ENCODE assay signal across 23 mouse cellular contexts in the genomic region with DNA sequence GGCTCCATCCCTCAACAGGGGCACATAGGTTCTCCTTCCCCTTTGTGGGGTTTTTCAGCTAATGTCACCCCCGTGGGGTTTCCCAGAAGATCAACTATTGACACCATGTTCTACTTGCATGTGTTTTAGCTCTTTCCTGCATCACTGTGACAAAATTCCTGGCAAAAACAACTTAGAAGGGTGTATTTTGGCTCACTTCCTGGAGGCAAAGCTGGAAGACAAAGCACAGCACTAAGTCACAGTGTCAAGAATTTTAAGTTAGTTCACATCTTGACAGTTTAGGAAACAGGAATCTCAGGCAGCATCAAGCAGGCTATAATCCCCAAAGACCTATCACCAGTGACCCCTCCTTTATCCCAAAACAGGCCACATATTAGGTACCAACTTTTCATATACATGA.
DNase-seq lines count a peak whose midpoint lies in the region; ATAC-seq and TF ChIP-seq lines count a peak whose summit lies in the region.
"Had no signal": no experiment of that assay in that cellular context is flagged by ENCODE, and none has a peak within 500 bp of the region (broad histone marks: within the 10 kb centered on the region; RNA-seq: fewer than 3 reads in every experiment).

No protein-coding gene starts in this region.

- DNase-seq in gastrocnemius, adult 2 months, result no peak
- no peak for DNase-seq in gastrocnemius, postnatal 4 days (ENCODE audit: low spot score in 2 of 2)
- DNase-seq in heart, adult 8-10 months (ENCODE audit: low spot score), result peak; percentile 28
- no peak for DNase-seq in heart, postnatal 36 days
- DNase-seq in 3T3-L1 (ENCODE audit: low read depth, low spot score), result peak; percentile 27
- DNase-seq in brain, embryonic 14.5 days (ENCODE audit: low read depth), result peak; percentile 4
- no peak for DNase-seq in forebrain, embryonic 14.5 days (ENCODE audit: low spot score)
- DNase-seq in right cerebral cortex, postnatal 14 days, result no peak
- DNase-seq: adrenal gland, adult 2 months; adrenal gland, postnatal 25 days; cerebellum, adult 11-12 months; cerebellum, adult 9-10 months; cerebellum, postnatal 25 days; gastrocnemius, postnatal 36 days; kidney, adult 18-20 months had no signal

- no peaks in the 10 kb centered on the region for H3K9me3 ChIP-seq in forebrain, embryonic 14.5 days (replicated peaks; ENCODE audit: control insufficient read depth, low read length)
- H3K9me3 ChIP-seq: embryonic facial prominence, embryonic 12.5 days; forebrain, embryonic 13.5 days; hindbrain, embryonic 10.5 days; intestine, embryonic 15.5 days had no signal

- H3K4me2 ChIP-seq in forebrain, embryonic 14.5 days (ENCODE audit: low read length), result no peak overlapping the region
- H3K4me2 ChIP-seq: embryonic facial prominence, embryonic 12.5 days; forebrain, embryonic 13.5 days; heart, embryonic 13.5 days; hindbrain, embryonic 14.5 days; intestine, embryonic 15.5 days had no signal

- H3K4me3 ChIP-seq in gastrocnemius, adult 2 months, result no peak overlapping the region
- no peak overlapping the region for H3K4me3 ChIP-seq in forebrain, embryonic 14.5 days (ENCODE audit: low read depth, low read length)
- H3K4me3 ChIP-seq: embryonic facial prominence, embryonic 12.5 days; forebrain, embryonic 13.5 days; heart, embryonic 13.5 days; hindbrain, embryonic 10.5 days; intestine, embryonic 15.5 days had no signal

- no peaks in the 10 kb centered on the region for H3K4me1 ChIP-seq in forebrain, embryonic 14.5 days (ENCODE audit: control insufficient read depth, insufficient read depth, low read length)
- H3K4me1 ChIP-seq: embryonic facial prominence, embryonic 12.5 days; forebrain, embryonic 13.5 days; heart, embryonic 13.5 days; hindbrain, embryonic 10.5 days; intestine, embryonic 15.5 days had no signal

- no peaks in the 10 kb centered on the region for H3K27me3 ChIP-seq in forebrain, embryonic 14.5 days (replicated peaks; ENCODE audit: control insufficient read depth, insufficient read depth, low read length)
- H3K27me3 ChIP-seq: embryonic facial prominence, embryonic 12.5 days; forebrain, embryonic 13.5 days; heart, embryonic 13.5 days; intestine, embryonic 15.5 days had no signal

- TF ChIP-seq CTCF in gastrocnemius, adult 2 months (IDR thresholded peaks at IDR 0.05), result no peak
- TF ChIP-seq CTCF in brain, embryonic 14.5 days (IDR thresholded peaks at IDR 0.05; ENCODE audit: borderline replicate concordance, extremely low read depth, insufficient read depth, insufficient read length), result no peak

- no peak for ATAC-seq in forebrain, embryonic 14.5 days
- ATAC-seq: activated CD4-positive, CD25-positive, alpha-beta regulatory T cell, adult 4 months; forebrain, embryonic 13.5 days; intestine, embryonic 15.5 days; Patski had no signal

- no peaks in the 10 kb centered on the region for H3K36me3 ChIP-seq in forebrain, embryonic 14.5 days (ENCODE audit: control insufficient read depth, insufficient read depth, low read length)
- H3K36me3 ChIP-seq: embryonic facial prominence, embryonic 12.5 days; heart, embryonic 13.5 days; hindbrain, embryonic 10.5 days; intestine, embryonic 15.5 days had no signal

- TF ChIP-seq POLR2A in brain, embryonic 14.5 days (IDR thresholded peaks at IDR 0.05; ENCODE audit: borderline replicate concordance, extremely low read depth, insufficient read depth, insufficient read length, poor library complexity, severe bottlenecking), result no peak

- intact Hi-C loops in gastrocnemius, adult 2 months (cut with DNase I), result no loop called here
- intact Hi-C loops in heart, postnatal 36 days (cut with DNase I), result no loop called here

- 62% methylated on average over 1 of the region's 1 CpGs for WGBS in forebrain, embryonic 14.5 days

- no peak overlapping the region for H3K9ac ChIP-seq in forebrain, embryonic 14.5 days (ENCODE audit: low read length)
- H3K9ac ChIP-seq: embryonic facial prominence, embryonic 12.5 days; forebrain, embryonic 13.5 days; heart, embryonic 13.5 days; hindbrain, embryonic 14.5 days; intestine, embryonic 15.5 days had no signal

- peak overlapping the region; percentile 53 for H3K27ac ChIP-seq in gastrocnemius, adult 2 months
- no peak overlapping the region for H3K27ac ChIP-seq in forebrain, embryonic 14.5 days (ENCODE audit: low read depth, low read length)
- H3K27ac ChIP-seq: embryonic facial prominence, embryonic 12.5 days; forebrain, embryonic 13.5 days; heart, embryonic 13.5 days; hindbrain, embryonic 10.5 days; hindbrain, embryonic 14.5 days; intestine, embryonic 15.5 days had no signal

Comparison
In these comparisons a context has a peak if more than half of its experiments do, and no peak if none do; other contexts are left out.
1. DNase-seq: peak in heart, adult 8-10 months (single experiment), 3T3-L1 (single experiment) and brain, embryonic 14.5 days (single experiment); none in gastrocnemius, adult 2 months (single experiment), gastrocnemius, postnatal 4 days (0 of 2), heart, postnatal 36 days (0 of 2), forebrain, embryonic 14.5 days (single experiment) and right cerebral cortex, postnatal 14 days (single experiment).